Mouse (Mus musculus): Measurements from ENCODE around the gene Lcorl. TPM values are rescaled to one million over a fixed set of nuclear protein-coding genes. Genes with fewer than 3 reads are reported as not detected.

The Lcorl gene
- polyA plus RNA-seq, 1 experiment from 2014 or later, result 29.6 TPM

- ATAC-seq (ENCODE audit: low FRiP score, low TSS enrichment), result no peak; the same call in 1 of the 2 replicates
- Histone ChIP-seq H3K27me3 (ENCODE audit: insufficient read depth, low read length) (no peaks in the 10 kb centered on the region), H3K27ac (ENCODE audit: low read length) (peak overlapping the region; percentile 66; the same call in 1 of the 2 replicates), H3K4me3 (ENCODE audit: low read length) (no peak overlapping the region), H3K4me1 (ENCODE audit: insufficient read depth, low read length) (0 out of 2 replicates have a peak, but pooled peaks cover 3% of the 10 kb centered on the region), H3K9me3 (ENCODE audit: low read length) (no peaks in the 10 kb centered on the region), H3K36me3 (ENCODE audit: insufficient read depth, low read length) (no peaks in the 10 kb centered on the region), H3K9ac (replicated peaks; ENCODE audit: low read length) (no peak overlapping the region), H3K4me2 (replicated peaks; ENCODE audit: low read depth, low read length) (no peak overlapping the region)
- 65% methylated on average over 2 of the region's 2 CpGs for WGBS
Measured at GRCm38 (mm10) chr5:45651026-45651703, 206.2 kb downstream of the Lcorl start.

Other genes starting within 250 kb of the Lcorl start
- gene Fam184b, start 218.0 kb downstream of the Lcorl start, polyA plus RNA-seq (2015; fragmentation: Nextera tagmentation; extraction: Ambion mirVana), result 1.5 and 1.7 TPM in 2 replicates
- 53.8 and 54.0 TPM in 2 replicates for gene Ncapg, start 187.7 kb downstream of the Lcorl start, polyA plus RNA-seq (2015; fragmentation: Nextera tagmentation; extraction: Ambion mirVana)